Mouse (Mus musculus): ENCODE measurements around the gene Mapk8ip1. TPM values are rescaled to one million over a fixed set of nuclear protein-coding genes. Genes with fewer than 3 reads are reported as not detected.

Gene Mapk8ip1
- total RNA-seq, 2 experiments from 2014 or later = 345 to 351 TPM

- DNase-seq (ENCODE audit: low spot score in 2 of 2) = peak; percentile 89 to 93
Measured at GRCm38 (mm10) chr2:92375099-92375623, 25.9 kb downstream of the Mapk8ip1 start.

DNA sequence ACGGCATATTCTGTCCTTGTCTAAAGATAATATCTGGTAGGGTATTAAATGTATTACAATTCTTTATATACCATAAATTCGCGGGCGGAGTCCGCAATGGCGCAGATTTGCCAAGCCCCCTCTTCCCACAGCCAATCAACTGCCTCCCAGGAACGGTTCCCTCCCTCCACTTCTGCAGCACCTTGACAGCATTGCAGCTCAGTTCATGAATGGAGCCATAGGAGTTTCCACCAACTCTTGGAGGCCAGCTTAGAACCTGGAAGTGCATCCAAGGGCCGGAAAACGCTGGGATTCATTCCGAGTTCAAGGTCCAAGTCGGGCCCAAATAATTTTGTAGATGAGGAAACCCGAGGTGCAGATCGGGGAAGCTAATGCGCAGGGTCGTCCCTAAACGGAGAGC is 26.5 kb downstream of the Mapk8ip1 start, which contains the start of the genes Pex16 and Large2:
Gene Pex16, plus strand, starts transcription at position 163 of the 400 bp plus-strand sequence.
Gene Large2, minus strand, starts transcription at position 356 of the 400 bp plus-strand sequence.
- peak; percentile 53 to 58 for DNase-seq (ENCODE audit: low spot score in 2 of 2)

DNA sequence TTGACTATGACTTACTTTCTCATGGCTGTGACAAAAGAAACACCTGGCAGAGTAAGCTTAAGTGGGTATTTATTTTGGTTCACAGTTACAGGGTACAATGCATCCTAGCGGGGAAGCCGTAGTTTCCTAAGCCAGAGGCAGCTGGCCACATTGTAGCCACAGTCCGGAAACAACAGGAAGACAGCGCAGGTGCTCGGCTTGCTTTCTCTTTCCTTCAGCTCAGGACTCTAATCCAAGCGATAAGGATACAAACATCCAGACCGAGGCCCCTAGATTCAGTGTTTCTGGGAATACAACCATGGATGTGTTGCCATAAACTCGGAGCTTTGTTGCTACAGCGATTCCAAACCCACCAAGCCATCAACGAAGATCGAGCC is 27.6 kb downstream of the Mapk8ip1 start:
- no peak for DNase-seq (ENCODE audit: low spot score in 2 of 2)

- no peak for DNase-seq (ENCODE audit: low spot score in 2 of 2)
Measured at GRCm38 (mm10) chr2:92372767-92373436, 28.2 kb downstream of the Mapk8ip1 start.

GRCm38 (mm10) chr2:92371971-92372690 is 28.9 kb downstream of the Mapk8ip1 start:
- DNase-seq (ENCODE audit: low spot score in 2 of 2) = no peak

- no peak for DNase-seq (ENCODE audit: low spot score in 2 of 2)
Measured at GRCm38 (mm10) chr2:92370821-92371805, 29.9 kb downstream of the Mapk8ip1 start.

DNA sequence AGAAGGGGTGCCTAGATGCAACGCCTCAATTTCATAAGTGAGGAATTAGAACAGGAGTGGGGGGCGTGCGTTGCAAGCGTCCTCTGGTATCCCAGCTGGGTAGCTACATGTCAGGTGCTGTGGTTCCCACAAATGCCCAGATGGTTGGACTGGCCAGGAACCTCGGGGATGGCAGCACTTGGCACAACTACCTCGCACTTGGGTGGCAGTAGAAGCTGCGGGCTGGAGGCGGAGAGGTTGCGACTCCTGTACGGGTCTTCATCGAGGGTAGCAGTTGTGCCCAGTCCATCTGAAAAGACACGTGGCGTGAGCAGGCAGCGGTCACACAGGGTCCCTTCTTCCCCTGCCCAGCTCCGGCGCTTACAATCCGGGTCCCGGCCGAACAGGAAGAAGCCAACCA is 30.7 kb downstream of the Mapk8ip1 start:
- no peak for DNase-seq (ENCODE audit: low spot score in 2 of 2)

- no peak for DNase-seq (ENCODE audit: low spot score in 2 of 2)
Measured at GRCm38 (mm10) chr2:92367383-92368029, 33.6 kb downstream of the Mapk8ip1 start.

DNA sequence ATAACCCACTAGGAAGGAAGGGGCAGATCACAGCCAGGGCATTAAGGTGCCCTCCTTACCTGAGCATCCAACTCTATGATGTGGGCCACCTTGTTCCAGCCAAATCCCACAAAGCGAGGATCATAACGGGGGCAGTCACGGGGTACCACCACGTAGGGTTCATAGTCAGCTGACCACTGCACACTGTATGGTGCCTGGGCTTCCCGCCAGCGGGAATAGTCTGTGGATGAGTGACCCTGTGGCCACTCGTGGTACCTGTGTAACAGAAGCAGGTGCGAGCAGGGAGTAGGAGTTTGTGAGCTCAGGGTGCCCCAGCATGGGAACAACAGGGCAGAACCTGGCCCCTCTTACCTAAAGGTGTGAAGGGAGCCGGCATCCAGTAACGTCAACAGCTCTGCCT is 35.5 kb downstream of the Mapk8ip1 start:
- DNase-seq (ENCODE audit: low spot score in 2 of 2) = no peak

DNA sequence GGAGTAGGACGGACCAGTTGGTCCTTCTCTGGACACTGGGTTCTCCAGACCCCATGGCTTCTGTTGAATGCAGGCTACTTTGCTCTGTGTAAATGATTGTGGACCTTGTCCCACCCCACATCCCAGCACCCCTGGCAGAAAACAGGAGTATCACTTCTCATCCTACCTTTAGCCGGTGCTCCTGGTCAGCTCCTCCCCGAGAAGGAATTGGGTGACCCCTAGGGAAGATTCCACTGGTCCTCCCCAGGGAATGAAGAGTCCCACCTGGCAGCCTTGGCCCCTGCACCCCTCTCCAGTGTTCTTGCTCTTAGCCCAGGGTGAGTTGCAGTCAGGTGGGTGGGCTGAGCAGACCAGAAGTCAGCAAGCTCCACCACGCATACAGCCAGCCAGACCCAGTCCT is 37.0 kb downstream of the Mapk8ip1 start:
- no peak for DNase-seq (ENCODE audit: low spot score in 2 of 2)

DNA sequence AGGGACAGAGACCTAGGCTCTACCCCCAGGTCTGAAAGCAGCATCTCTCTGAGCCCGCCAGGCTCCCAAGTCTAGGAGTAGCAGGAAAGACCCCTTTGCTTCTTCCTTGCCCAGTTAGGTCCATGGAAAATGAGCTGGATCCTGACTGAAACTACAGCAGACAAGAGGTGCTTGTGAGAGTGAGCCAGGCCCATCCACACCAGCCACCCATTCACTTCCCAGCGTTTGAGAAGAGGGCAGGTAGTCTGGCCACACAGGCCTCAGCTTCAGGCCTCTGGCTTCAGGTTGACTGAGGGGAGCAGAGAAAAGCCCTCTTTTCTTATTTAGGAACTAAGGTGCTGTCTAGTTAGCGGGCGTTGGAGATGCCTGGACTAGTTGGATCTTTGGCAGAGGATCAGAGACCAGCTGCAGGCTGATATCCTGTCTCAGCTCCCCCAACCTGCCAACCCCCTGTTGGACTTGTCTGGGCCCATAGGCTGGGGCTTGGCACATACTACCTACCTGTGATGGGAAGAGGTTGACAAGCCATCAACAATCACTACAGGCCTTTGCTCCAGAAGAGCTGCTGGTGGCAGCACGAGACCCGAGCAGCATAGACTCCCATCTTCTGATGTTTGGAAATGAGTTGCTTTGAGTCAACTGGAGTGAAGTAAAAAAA is 38.4 kb downstream of the Mapk8ip1 start:
- no peak for DNase-seq (ENCODE audit: low spot score in 2 of 2)

DNA sequence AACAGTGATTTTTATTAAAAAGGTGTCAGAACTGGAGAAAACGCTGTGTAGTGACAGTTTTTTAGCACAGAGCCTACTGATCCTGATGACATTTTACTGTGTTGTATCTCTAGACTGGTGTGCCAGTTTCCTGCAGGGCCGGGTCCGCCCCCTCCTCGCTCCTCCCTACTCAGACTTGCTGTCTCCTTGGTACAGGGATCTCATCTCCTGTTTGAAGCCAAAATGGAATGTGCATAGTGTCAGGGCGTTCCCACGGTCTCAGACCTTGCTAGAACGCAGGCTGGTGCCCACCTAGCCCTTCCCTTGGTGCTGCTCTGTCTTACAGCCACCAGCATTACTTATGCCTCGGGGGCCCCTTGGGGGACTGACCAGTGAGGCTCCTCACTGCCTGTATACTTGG is 39.3 kb downstream of the Mapk8ip1 start:
- DNase-seq (ENCODE audit: low spot score in 2 of 2) = no peak

DNA sequence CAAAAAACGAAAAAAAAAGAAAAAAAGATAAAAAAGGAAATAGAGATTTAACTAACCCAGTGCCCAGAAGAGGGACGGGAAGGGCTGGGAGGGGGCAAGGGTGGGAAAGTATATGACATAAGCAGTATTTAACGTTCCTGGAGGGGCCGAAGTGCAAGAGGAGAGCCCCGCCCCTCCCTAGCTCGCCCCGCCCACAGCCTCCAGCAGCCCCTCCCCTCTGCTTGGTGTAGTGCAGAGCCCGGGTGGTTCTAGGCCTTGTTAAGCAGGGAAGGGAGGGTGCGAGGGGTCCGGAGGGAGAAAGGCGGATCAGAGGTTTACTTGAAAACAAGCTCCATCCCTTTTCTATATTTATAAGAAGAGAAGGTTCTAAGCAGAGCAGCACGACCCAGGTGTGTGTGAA is 40.2 kb downstream of the Mapk8ip1 start:
- DNase-seq (ENCODE audit: low spot score in 2 of 2) = no peak

- no peak for DNase-seq (ENCODE audit: low spot score in 2 of 2)
Measured at GRCm38 (mm10) chr2:92360186-92360823, 40.8 kb downstream of the Mapk8ip1 start.

DNA sequence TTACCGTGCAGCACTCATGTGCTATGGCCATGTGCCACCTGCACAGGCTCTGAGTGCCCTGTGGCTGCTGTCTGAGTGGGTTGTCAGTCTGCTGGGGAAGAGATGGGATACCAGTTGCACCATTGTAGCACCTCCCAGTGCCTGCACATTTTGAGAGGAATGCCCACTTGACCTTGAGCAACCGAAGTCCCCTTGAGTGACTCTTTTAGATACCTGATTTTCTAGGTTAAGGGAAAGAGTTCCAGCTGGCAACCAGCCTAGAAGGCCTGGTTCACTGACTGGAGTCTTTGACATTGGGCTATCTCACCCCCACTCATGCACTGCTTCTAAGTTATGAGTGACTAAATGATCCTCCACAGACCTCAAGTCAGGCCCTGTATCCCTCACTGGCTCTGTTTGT is 41.8 kb downstream of the Mapk8ip1 start:
- no peak for DNase-seq (ENCODE audit: low spot score in 2 of 2)

GRCm38 (mm10) chr2:92354224-92354623 is 46.8 kb downstream of the Mapk8ip1 start:
- DNase-seq (ENCODE audit: low spot score in 2 of 2) = no peak

GRCm38 (mm10) chr2:92353402-92353801 is 47.7 kb downstream of the Mapk8ip1 start:
- DNase-seq (ENCODE audit: low spot score in 2 of 2) = no peak

- no peak for DNase-seq (ENCODE audit: low spot score in 2 of 2)
Measured at GRCm38 (mm10) chr2:92350686-92351085, 50.4 kb downstream of the Mapk8ip1 start.

DNA sequence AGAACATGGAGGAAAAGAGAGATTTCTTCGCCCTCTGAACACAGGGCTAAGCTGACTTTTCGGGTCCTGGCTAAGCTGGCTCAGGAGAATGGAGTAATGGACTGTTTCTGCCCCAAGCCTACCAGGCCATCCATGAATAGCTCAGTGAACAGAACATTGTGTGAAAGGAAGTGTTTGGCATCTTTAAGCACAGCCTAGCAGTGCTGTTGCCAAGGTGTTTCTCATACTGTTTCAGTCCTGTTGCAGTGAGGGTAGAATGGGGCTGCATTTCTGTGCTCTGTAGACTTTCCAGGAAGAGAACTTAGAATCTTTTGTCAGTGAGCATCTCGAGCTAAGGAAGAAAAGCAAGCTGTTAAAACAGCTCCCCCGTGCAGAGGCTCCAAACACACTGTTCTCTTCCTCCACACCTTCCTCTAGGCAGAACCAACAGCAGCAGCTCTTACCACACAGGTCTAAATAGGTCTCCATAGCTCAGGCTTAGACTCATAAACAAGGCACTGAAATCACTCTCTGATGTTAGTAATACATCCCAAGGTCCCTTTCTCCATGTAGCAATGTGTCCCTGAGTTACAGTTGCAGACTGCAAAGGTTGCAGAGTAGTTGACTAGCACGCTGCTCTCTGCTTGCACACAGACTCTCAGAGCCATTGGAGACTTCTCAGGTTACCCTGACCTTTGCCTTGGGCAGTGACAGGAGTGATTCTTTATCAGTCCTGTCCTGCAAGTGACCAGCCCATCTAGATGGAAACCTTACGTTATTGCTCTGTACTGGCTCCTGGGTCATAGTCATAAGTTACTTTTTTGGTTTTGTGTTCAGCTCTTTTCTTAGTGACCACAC is 51.3 kb downstream of the Mapk8ip1 start:
- DNase-seq (ENCODE audit: low spot score in 2 of 2) = no peak

Measured in left cerebral cortex, adult 18-20 months (tissue).